Mouse (Mus musculus) right cerebral cortex, postnatal 14 days (tissue): Measurements from ENCODE around the gene Dmrt1.
A peak's percentile ranks its signal among the peaks of the same experiment; 100 is the strongest.
"Not testable (repeated sequence)": the region's sequence is repeated elsewhere in the genome, so short reads cannot be mapped to it uniquely, and the experiment has no call there.

ENCODE experiments used
- DNase-seq: peaks from one replicate; pipeline ENCODE4 v3.0.0; 2022

Gene Dmrt1

GRCm38 (mm10) chr19:25505360-25506196 is at the start of gene Dmrt1:
TSS of gene Dmrt1 (plus strand) at chr19:25505618.
- peak; percentile 9 for DNase-seq

DNA sequence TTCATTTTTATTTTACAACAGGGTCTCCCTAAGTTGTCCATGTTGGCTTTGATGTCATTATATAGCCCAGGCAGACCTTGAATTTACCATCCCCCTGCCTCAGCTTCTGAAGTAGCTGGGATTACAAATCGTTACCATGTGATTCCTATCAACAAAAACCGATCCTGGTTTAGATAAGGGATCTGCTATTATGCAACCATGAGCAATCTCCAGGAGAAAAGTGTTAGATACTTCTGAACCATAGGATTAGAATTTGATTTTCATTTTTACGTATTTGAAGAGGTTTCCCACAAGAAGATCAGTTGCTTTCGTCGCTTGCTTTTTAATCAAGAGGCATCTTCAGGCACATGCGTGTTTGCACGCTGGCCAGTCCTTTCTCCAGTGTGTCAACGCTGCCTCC is 44.7 kb upstream of the Dmrt1 start:
- DNase-seq, result no peak

DNA sequence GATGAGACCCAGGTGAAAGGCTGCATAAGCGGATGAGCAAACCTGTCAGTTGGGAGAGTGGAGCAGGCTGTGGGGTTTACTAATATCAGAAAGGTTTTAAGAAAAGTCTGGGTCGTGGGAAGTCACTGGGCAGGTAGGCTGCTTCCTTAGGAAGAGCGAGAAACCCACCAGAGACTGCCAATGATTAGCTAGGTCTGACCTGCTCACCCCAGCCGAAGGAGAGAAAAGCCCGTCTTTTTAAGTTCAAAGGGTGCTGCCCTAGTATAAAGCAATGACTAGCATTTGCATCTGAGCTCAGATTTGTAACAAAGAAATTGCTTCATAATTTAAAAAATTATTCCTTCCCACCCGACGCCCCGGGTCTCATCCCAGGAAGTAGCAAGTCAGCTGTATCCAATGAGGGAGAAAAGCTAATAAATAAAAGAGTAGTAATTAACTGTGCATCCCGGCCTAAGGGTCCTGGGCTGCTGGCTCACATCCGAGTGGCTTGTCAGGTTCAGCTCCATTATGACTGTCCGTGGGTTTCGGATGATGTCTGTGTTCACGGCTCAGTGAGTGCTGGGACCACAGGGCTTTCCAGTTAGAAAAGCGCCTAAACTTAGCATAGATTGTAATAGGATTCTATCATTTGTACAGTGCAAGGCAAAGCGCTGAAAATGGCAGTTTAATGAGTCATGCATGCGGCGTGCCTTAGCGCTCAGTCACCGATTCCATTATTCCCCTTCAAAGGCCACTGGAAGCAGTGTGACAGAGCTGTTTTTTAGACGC is 43.7 kb upstream of the Dmrt1 start:
- no peak for DNase-seq

DNA sequence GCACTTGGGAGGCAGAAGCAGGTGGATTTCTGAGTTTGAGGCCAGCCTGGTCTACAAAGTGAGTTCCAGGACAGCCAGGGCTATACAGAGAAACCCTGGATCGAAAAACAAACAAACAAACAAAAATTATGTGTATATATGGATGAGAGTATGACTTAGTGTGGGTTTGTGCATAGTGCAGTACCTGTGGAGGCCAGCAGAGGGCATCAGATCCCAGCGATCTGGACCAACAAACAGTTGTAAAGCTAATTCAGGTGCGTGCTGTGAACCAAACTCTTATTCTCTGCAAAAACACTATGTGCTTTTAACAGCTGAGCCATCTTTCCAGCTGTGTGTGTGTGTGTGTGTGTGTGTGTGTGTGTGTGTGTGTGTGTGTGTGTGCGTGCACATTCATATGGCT is 29.6 kb upstream of the Dmrt1 start:
- DNase-seq, result not testable (repeated sequence)

GRCm38 (mm10) chr19:25479152-25479669 is 26.2 kb upstream of the Dmrt1 start:
- DNase-seq, result no peak

- no peak for DNase-seq
Observed at GRCm38 (mm10) chr19:25480820-25481219, 24.6 kb upstream of the Dmrt1 start.

DNA sequence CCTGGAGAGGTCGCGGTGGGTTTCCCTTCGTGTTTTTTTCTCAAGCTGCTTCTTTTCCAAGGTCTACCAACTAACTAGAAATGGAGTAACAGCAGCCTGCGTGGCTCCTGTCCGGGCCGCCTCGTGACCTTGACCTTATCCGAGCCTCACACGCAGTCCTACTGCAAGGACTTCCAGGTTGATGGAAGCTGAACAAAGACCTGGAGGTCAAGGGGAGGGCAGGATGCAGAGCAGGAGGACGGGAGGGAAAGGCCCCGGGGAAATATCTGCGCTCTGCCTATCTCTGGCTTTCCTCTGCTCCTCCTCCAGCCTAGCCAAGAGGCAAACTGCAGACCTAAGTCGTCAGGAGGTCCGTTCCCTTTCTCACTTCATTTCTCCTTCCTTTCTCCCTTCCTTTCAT is 18.9 kb upstream of the Dmrt1 start:
- no peak for DNase-seq

DNA sequence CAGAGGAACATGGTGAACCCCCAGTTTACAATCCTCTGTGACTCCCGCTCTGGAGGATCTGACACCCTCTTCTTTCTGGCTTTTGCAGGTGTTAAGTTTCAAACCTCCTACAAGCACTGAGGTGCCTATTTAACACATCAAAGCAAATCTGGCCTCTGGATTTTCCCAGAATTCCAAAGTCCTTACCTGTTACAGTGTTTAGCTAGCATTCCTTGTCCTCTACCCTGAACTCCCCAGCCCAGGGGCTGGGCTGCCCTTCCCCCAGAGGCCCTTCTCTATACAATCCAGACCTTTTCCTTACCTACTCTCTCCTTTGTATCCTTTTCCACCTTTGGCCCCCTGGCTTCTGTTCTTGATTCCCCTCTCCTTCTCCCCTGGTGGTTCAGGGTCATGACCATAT is 18.1 kb upstream of the Dmrt1 start:
- DNase-seq, result no peak

GRCm38 (mm10) chr19:25488546-25488945 is 16.9 kb upstream of the Dmrt1 start:
- no peak for DNase-seq

DNA sequence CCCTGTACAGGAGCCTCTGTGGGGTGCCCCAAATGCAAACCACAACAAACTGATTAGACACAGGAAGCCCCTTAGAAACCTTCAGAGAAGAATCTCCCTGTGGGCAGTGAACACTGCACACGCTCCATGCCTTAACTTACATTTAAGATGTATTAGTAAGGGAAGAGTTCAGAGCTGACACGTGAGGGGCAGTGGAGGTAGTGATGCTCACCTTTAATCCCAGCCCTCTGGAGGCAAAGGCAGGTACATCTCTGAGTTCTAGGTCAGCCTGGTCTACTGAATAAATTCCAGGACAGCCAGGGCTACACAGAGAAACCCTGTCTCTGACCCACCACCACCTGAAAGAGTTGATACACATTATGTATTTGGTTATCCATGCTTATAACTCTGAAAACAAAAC is 15.9 kb upstream of the Dmrt1 start:
- DNase-seq, result no peak

- DNase-seq, result no peak
Observed at GRCm38 (mm10) chr19:25497434-25497833, 8.0 kb upstream of the Dmrt1 start.

GRCm38 (mm10) chr19:25504878-25505277 is 540 bp upstream of the Dmrt1 start:
- no peak for DNase-seq

- no peak for DNase-seq
Observed at GRCm38 (mm10) chr19:25506616-25507015, 1.2 kb downstream of the Dmrt1 start.

- no peak for DNase-seq
Observed at GRCm38 (mm10) chr19:25514986-25515530, 9.6 kb downstream of the Dmrt1 start.

DNA sequence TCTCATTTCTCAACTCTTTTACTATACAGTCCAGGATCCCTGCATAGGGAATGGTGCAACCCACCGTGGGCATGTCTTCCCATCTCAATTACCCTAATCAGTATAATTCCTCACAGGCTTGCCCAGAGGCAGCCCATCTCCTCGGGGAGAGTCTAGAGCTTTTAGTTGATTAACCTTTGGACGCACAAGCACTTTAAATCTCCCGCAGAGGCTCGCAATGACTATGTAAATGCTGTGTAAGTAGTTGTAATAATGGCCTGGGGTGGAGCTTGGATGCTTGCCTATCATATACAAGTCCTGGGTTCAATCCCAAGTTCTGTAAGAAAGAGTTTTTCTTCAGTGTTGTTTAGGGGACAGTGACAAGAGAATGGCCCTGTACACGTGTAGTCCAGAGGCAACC is 18.7 kb downstream of the Dmrt1 start:
- DNase-seq, result no peak

GRCm38 (mm10) chr19:25525726-25526125 is 20.3 kb downstream of the Dmrt1 start:
- no peak for DNase-seq

- DNase-seq, result no peak
Observed at GRCm38 (mm10) chr19:25529673-25530072, 24.3 kb downstream of the Dmrt1 start.

- DNase-seq, result peak; percentile 30
Observed at GRCm38 (mm10) chr19:25545714-25546340, 40.4 kb downstream of the Dmrt1 start.

- DNase-seq, result no peak
Observed at GRCm38 (mm10) chr19:25547086-25547643, 41.7 kb downstream of the Dmrt1 start.

DNA sequence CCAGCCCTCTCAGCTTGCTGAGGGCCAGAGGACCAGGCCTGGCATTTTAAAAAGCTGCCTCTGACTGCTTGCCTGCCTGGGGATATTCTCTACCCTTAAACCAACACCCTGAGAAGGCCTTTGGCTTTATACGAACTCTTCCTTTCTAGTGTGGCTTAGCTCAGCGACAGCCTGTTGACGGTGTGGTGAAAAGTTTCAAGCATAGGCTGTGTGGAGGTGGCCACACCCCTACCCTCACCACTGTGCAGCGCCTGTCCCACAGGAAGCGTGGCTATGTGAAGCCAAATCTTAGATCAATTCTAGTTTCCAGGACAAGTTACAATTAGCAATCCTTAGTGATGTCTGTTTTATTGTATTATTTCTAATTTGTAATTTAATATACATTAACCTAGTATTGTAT is 44.9 kb downstream of the Dmrt1 start:
- no peak for DNase-seq

GRCm38 (mm10) chr19:25551053-25551452 is 45.6 kb downstream of the Dmrt1 start:
- no peak for DNase-seq

- no peak for DNase-seq
Observed at GRCm38 (mm10) chr19:25564430-25564829, 59.0 kb downstream of the Dmrt1 start.

GRCm38 (mm10) chr19:25569778-25570177 is 64.4 kb downstream of the Dmrt1 start:
- DNase-seq, result no peak
